25 mouse cellular contexts compared by ENCODE assay signal in the genomic region with DNA sequence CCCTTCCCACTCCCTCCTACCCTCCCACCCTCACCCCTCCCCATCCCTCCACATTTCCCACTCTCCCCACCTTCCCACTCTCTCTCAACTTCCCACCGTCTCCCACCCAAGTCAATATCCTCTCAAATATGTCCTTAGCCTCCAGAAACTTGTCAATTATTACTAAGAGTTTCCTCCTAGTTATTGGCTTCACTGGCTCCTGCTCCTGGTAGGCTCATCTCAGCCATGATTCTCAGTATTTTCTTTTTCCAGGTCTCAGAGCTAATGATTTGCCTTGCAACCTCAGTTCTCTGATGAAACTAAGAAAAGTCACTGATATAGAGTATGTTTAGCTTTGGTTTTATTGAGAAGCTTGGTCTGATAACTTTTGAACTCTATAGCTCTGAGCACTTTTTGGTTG.
"Had no signal": no experiment of that assay in that cellular context is flagged by ENCODE, and none has a peak within 500 bp of the region (broad histone marks: within the 10 kb centered on the region; RNA-seq: fewer than 3 reads in every experiment).

No protein-coding gene starts in this region.

- H3K4me2 ChIP-seq: heart, embryonic 12.5 days; hindbrain, embryonic 12.5 days; hindbrain, embryonic 14.5 days; intestine, embryonic 15.5 days; limb, embryonic 12.5 days; liver, embryonic 11.5 days; liver, embryonic 13.5 days; liver, embryonic 15.5 days had no signal

- H3K4me1 ChIP-seq: heart, embryonic 10.5 days; heart, embryonic 12.5 days; hindbrain, embryonic 10.5 days; hindbrain, embryonic 12.5 days; intestine, embryonic 15.5 days; limb, embryonic 10.5 days; limb, embryonic 12.5 days; liver, embryonic 13.5 days; liver, embryonic 15.5 days had no signal

- DNase-seq: gastrocnemius, adult 2 months; gastrocnemius, postnatal 10 days; gastrocnemius, postnatal 25 days; heart, adult 18-20 months; heart, postnatal 10 days; heart, postnatal 4 days; liver; liver, embryonic 13.5 days; liver, postnatal 0 days had no signal

- H3K9me3 ChIP-seq: heart, embryonic 10.5 days; heart, embryonic 12.5 days; hindbrain, embryonic 10.5 days; hindbrain, embryonic 12.5 days; intestine, embryonic 15.5 days; limb, embryonic 10.5 days; limb, embryonic 12.5 days; liver, embryonic 13.5 days; liver, embryonic 15.5 days had no signal

- H3K27ac ChIP-seq: gastrocnemius, adult 2 months; heart, embryonic 10.5 days; hindbrain, embryonic 10.5 days; hindbrain, embryonic 12.5 days; hindbrain, embryonic 14.5 days; intestine, embryonic 15.5 days; layer of hippocampus, adult 2 months; left cerebral cortex, adult 2 months; limb, embryonic 10.5 days; limb, embryonic 12.5 days; liver, embryonic 13.5 days; liver, embryonic 15.5 days had no signal

- H3K9ac ChIP-seq: heart, embryonic 12.5 days; hindbrain, embryonic 12.5 days; hindbrain, embryonic 14.5 days; intestine, embryonic 15.5 days; limb, embryonic 12.5 days; liver, embryonic 13.5 days; liver, embryonic 15.5 days; liver, postnatal 0 days had no signal

- H3K4me3 ChIP-seq: gastrocnemius, adult 2 months; heart, embryonic 10.5 days; heart, embryonic 12.5 days; hindbrain, embryonic 10.5 days; hindbrain, embryonic 12.5 days; intestine, embryonic 15.5 days; layer of hippocampus, adult 2 months; left cerebral cortex, adult 2 months; limb, embryonic 10.5 days; limb, embryonic 12.5 days; liver, embryonic 13.5 days; liver, embryonic 15.5 days had no signal

- H3K36me3 ChIP-seq: heart, embryonic 10.5 days; heart, embryonic 12.5 days; hindbrain, embryonic 10.5 days; hindbrain, embryonic 12.5 days; intestine, embryonic 15.5 days; limb, embryonic 10.5 days; limb, embryonic 12.5 days; liver, embryonic 13.5 days; liver, embryonic 15.5 days had no signal

- ATAC-seq: forebrain, embryonic 16.5 days; hindbrain, embryonic 16.5 days; inflammation-experienced regulatory T-cells, adult 6 months; intestine, embryonic 15.5 days; intestine, postnatal 0 days; liver, postnatal 0 days had no signal

- H3K27me3 ChIP-seq: heart, embryonic 12.5 days; hindbrain, embryonic 12.5 days; intestine, embryonic 15.5 days; limb, embryonic 12.5 days; liver, embryonic 13.5 days; liver, embryonic 15.5 days had no signal
